Mouse (Mus musculus) left cerebral cortex, adult 2 months (tissue): Measurements from ENCODE around the gene Sirt7. TPM values are rescaled to one million over a fixed set of nuclear protein-coding genes. Genes with fewer than 3 reads are reported as not detected.
"Not testable (repeated sequence)": the region's sequence is repeated elsewhere in the genome, so short reads cannot be mapped to it uniquely, and the experiment has no call there.

Experiments used
- DNase-seq, 2 experiments: peaks; one replicate each; pipeline ENCODE4 v3.0.0; 2021 to 2022; ENCODE audit warnings: low spot score in 2 of 2, mixed read lengths in 1 of 2; ENCODE audit errors: extremely low spot score in 1 of 2
- H3K27ac ChIP-seq: fragments of 200-600 bp; 2 replicates; pipeline ENCODE4 v1.8.1; 2022
- H3K4me3 ChIP-seq: fragments of 200-600 bp; 2 replicates; pipeline ENCODE4 v1.8.1; 2022
- CTCF ChIP-seq: fragments of 200-600 bp; IDR thresholded peaks from 2 replicates; pipeline ENCODE4 v1.8.1; 2022; ENCODE audit warnings: antibody characterized with exemption, mild to moderate bottlenecking, moderate library complexity
- intact Hi-C: fragments of 180-260 bp; cut with DNase I; formaldehyde crosslinking; loops from one replicate; pipeline ENCODE4 v1.15.1; 2025
- total RNA-seq, 2 experiments: library from RNA; stranded (reverse); gene quantifications; 2 replicates each; pipeline ENCODE4 v1.2.3; 2021

Gene Sirt7
- total RNA-seq, 2 experiments from 2014 or later = 43.2 to 45.3 TPM

DNA sequence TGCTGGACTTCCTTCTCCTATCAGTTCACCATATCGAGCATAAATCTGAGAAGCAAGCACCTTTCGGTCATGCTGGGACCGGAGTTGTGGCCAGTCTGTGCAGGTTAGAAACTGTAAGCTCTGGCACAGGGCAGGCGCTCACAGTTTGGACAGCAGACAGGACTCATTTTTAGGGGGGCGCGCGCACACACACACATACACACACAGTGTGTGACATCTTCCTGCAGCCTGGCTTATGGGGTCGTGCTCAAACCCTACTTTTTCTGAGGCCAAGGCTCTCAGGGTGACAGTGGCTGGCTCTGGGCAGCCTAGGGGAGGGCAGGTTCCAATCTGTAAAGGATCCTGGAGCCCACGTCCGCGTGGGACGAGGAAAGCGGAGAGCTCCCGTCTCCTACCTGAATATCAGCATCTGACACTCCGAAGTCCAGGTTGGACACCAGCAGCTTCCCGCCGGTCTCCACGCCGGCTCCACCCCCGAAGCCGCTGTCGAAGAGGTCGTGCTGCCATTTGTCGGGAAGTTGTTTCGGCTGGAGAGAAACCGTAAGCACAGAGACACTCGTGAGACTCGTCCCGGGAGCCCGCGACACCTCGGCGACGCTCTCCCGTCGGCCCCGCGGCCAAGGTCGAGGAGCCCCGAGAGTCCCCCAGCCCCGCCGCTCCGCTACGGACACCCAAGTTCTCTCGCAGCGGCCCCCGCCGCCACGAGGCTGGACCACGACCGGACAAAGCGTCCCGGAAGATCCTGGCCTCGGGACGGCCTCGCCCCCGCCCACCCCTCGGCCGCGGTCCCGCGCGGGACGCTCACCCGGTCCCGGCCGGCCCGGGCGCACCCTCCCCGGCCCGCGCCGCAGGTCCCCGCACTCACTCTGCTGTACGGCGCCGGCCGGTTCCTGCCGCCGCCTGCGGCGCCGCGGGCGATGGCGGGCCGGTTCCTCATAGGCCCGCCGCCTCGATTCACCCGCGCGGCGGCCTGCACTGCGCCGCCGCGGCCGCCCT lies 27.5 kb downstream of the Sirt7 start:
- H3K27ac ChIP-seq = no peak overlapping the region
- TF ChIP-seq CTCF = no peak
- intact Hi-C loops = no loop called here
- H3K4me3 ChIP-seq = peak overlapping the region; percentile 85
- DNase-seq = no peak

GRCm38 (mm10) chr11:120588531-120588930 lies 36.5 kb downstream of the Sirt7 start:
- Histone ChIP-seq H3K27ac (no peak overlapping the region), H3K4me3 (no peak overlapping the region)
- TF ChIP-seq CTCF = no peak
- no peak for DNase-seq
- intact Hi-C loops = no loop called here

- no peak for DNase-seq
- intact Hi-C loops = no loop called here
These were observed 41.1 kb downstream of the Sirt7 start for GRCm38 (mm10) chr11:120583937-120584336.

DNA sequence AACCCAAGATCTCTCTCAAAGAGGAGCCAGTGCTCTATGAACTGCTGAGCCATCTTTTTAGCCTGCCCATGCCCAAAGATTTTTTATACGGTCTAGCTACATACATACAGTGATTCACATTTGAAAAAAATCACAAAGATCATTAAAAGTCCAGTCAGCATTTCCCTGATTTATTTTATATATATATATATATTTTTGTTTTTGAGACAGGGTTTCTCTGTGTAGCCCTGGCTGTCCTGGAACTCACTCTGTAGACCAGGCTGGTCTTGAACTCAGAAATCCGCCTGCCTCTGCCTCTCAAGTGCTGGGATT lies 42.1 kb downstream of the Sirt7 start:
- H3K4me3 ChIP-seq, intact Hi-C loops, H3K27ac ChIP-seq, DNase-seq: not testable (repeated sequence)

More at GRCm38 (mm10) chr11:120583937-120584336, 41.1 kb downstream of the Sirt7 start:
- H3K4me3 ChIP-seq = no peak overlapping the region
- TF ChIP-seq CTCF = no peak
- no peak overlapping the region for H3K27ac ChIP-seq

DNA sequence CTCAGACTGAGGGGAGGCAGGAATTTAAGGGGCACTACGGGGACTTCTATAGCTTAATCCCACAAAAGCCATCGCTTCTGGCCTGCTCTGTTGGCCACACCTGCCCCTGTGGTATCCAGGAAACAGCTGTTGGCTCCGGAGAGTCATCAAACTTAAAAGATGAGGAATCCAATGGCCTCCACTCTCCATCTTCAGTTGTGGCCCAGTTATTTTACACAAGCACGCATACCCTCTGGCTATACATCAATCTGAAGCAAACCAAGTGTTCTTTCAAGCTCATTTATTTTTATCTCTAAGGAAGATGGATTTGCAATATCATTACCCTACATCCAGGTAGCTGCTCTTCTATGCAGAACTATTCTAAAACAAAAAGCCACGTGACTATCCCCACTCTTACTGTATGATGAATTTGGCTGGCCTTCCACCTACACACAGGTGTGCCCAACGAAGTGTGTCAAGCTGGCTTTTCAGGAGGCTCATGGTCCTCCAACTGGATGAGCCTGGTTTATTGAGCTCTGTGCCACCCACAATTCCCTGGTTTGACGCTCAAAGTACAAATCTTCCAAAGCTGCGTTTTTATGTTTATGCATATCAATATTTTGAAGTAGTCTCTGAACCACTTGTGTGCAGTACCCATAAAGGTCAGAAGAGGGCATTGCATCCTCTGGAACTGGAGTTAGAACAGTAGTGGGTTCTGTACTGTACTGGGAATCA lies 42.6 kb downstream of the Sirt7 start:
- peak overlapping the region; percentile 96 for H3K27ac ChIP-seq
- peak overlapping the region; percentile 67 for H3K4me3 ChIP-seq
- no peak for DNase-seq
- intact Hi-C loops = no loop called here
- TF ChIP-seq CTCF = peak; percentile 56

DNA sequence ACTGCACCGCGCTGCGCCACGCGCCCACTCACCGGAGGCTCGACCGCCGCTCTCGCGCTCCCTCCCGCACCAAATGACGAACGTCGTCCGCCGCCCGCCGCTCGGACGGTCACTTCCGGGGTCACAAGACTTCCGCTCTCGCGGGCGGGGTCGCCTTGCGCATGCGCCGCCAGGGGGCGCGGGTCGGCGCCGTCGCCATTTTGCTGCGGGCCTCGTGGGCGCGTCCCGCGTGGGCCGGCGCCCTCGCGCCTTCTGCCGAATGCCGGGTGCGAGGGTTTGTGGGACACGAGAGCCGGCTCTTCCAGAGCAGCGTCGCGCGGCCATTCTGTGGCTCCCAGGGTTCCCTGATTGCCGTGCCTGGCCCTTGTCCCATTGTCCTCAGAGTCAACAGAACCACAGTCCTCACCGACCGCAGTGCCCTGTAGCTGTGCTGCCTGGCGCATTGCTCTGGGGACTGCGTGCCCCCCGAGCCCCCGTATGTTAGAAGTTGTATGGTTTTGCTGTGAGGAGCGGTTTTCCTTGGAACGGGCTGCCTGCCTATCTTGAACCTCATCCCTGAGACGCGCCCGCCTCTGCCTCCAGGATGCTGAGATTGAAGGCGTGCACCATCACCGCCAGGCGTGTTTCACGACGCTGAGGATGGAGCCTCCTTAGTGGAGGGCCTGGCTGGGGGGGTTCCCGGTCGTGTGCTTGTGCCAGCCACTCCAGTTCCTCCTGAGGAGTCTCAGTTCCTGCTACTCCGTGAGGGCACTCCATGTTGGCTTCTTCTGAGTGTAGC lies 43.4 kb downstream of the Sirt7 start, which contains the start of gene Arhgdia:
Gene Arhgdia, minus strand, starts transcription at position 135 of the 778 bp plus-strand sequence.
- H3K4me3 ChIP-seq = peak within 1 kb of the TSS; percentile 67
- H3K27ac ChIP-seq = peak within 1 kb of the TSS; percentile 96
- intact Hi-C loops = loop anchor here (2.0 kb wide), 1 partner anchor 65 kb away; no protein-coding TSS in a partner anchor
- peak; percentile 66 for TF ChIP-seq CTCF
- DNase-seq = peak; percentile 91 to 93

GRCm38 (mm10) chr11:120580871-120581331 lies 44.1 kb downstream of the Sirt7 start:
- peak overlapping the region; percentile 67 for H3K4me3 ChIP-seq
- intact Hi-C loops = loop anchor here (2.0 kb wide), 1 partner anchor 64 kb away; no protein-coding TSS in a partner anchor
- no peak for TF ChIP-seq CTCF
- peak; percentile 45 to 47 for DNase-seq
- H3K27ac ChIP-seq = peak overlapping the region; percentile 91

DNA sequence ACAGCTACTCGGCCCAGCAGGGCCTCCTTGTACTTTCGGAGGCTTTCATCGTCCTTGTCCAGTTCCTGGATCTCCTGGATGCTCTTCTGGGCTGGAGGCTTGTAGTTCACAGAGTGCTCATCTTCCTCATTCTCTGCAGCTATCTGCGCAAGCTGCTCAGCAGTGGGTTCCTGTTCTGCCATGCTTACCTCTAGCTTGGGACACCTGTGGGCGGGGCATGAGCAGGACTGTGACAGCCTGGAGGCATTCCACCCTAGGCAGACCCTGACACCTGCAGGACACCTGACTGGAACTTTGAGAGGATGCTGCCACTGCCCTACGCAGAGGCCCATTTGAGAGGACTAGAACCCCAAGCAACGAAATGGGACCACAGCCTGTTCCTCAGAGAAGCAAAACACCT lies 44.9 kb downstream of the Sirt7 start:
- Histone ChIP-seq H3K27ac (peak overlapping the region; percentile 91), H3K4me3 (peak overlapping the region; percentile 67)
- intact Hi-C loops = loop anchor here (2.0 kb wide), 1 partner anchor 63 kb away; no protein-coding TSS in a partner anchor
- no peak for DNase-seq
- TF ChIP-seq CTCF = no peak

- peak; percentile 99 for TF ChIP-seq CTCF
- H3K4me3 ChIP-seq = peak overlapping the region; percentile 67
- DNase-seq = peak; percentile 76 to 81
- intact Hi-C loops = loop anchor here (2.0 kb wide), 1 partner anchor 63 kb away; no protein-coding TSS in a partner anchor
- peak overlapping the region; percentile 91 for H3K27ac ChIP-seq
These were observed 45.5 kb downstream of the Sirt7 start for GRCm38 (mm10) chr11:120579316-120580107.

DNA sequence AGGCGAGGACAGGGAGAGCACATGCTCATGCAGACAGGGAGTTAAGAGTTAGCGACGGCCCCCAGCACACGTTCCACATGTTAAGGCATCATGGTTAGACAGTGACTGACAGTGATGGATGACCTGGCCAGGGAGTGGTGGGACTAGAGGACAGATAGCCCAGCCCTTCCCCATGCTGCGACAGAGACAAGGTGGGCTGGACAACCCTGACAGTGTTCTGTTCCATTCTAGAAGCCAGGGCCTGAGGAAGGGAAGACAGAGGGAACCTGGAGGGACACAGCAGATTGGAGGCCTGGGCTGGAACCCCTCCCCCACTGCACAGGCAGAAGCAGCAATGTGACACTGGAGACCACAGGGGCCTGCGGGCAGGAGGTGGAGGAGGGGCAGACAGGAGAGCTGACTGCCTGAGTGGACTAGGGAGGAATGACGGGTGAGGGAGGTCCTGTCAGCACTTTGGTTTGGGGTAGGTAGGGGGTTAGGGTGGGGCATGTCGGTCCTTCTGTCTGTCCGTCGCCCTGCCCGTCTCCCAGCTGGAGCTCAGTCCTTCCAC lies 46.3 kb downstream of the Sirt7 start:
- H3K27ac ChIP-seq = no peak overlapping the region
- no peak for TF ChIP-seq CTCF
- intact Hi-C loops = no loop called here
- H3K4me3 ChIP-seq = no peak overlapping the region
- no peak for DNase-seq
